Mouse (Mus musculus): ENCODE measurements around the gene BC052040. TPM values are rescaled to one million over a fixed set of nuclear protein-coding genes. Genes with fewer than 3 reads are reported as not detected.

BC052040 gene
- 14.9 and 15.5 TPM in 2 replicates for polyA plus RNA-seq (2012; rRNA removed)

GRCm38 (mm10) chr2:115581241-115581988 lies at the start of gene BC052040:
TSS of gene BC052040 (plus strand) at chr2:115581716.

